Mouse (Mus musculus): ENCODE data around the gene Kank4. TPM values are rescaled to one million over a fixed set of nuclear protein-coding genes. Genes with fewer than 3 reads are reported as not detected.

Kank4 gene
- polyA plus RNA-seq, 1 experiment from 2014 or later = 0.26 TPM

- Histone ChIP-seq H3K9ac (ENCODE audit: low read depth, low read length) (no peak overlapping the region), H3K4me1 (ENCODE audit: control insufficient read depth, insufficient read depth, low read length) (no peaks in the 10 kb centered on the region), H3K4me3 (ENCODE audit: low read depth, low read length) (no peak overlapping the region), H3K36me3 (ENCODE audit: control insufficient read depth, insufficient read depth, low read length) (no peaks in the 10 kb centered on the region), H3K27me3 (ENCODE audit: control insufficient read depth, insufficient read depth, low read depth, low read length) (no peaks in the 10 kb centered on the region), H3K4me2 (ENCODE audit: low read length) (no peak overlapping the region), H3K27ac (ENCODE audit: low read length) (no peak overlapping the region), H3K9me3 (replicated peaks; ENCODE audit: control insufficient read depth, low read length, poor library complexity, severe bottlenecking) (no peaks in the 10 kb centered on the region)
- ATAC-seq = no peak
- WGBS = 86% methylated on average over 14 of the region's 14 CpGs
Measured at GRCm38 (mm10) chr4:98767134-98768133, 49.9 kb downstream of the Kank4 start.

GRCm38 (mm10) chr4:98758872-98759518 is 58.3 kb downstream of the Kank4 start:
- no peak overlapping the region for H3K4me2 ChIP-seq (ENCODE audit: low read length)
- H3K4me3 ChIP-seq (ENCODE audit: low read depth, low read length) = no peak overlapping the region
- H3K27ac ChIP-seq (ENCODE audit: low read length) = no peak overlapping the region
- no peaks in the 10 kb centered on the region for H3K9me3 ChIP-seq (replicated peaks; ENCODE audit: control insufficient read depth, low read length, poor library complexity, severe bottlenecking)
- WGBS = 83% methylated on average over 3 of the region's 3 CpGs
- no peak overlapping the region for H3K9ac ChIP-seq (ENCODE audit: low read depth, low read length)
- H3K36me3 ChIP-seq (ENCODE audit: control insufficient read depth, insufficient read depth, low read length) = no peaks in the 10 kb centered on the region
- no peaks in the 10 kb centered on the region for H3K27me3 ChIP-seq (ENCODE audit: control insufficient read depth, insufficient read depth, low read depth, low read length)
- H3K4me1 ChIP-seq (ENCODE audit: control insufficient read depth, insufficient read depth, low read length) = peaks cover 6% of the 10 kb centered on the region; the same call in 1 of the 2 replicates
- ATAC-seq = no peak

GRCm38 (mm10) chr4:98758012-98758821 is 59.1 kb downstream of the Kank4 start:
- no peak overlapping the region for H3K4me3 ChIP-seq (ENCODE audit: low read depth, low read length)
- 53% methylated on average over 4 of the region's 4 CpGs for WGBS
- no peaks in the 10 kb centered on the region for H3K27me3 ChIP-seq (ENCODE audit: control insufficient read depth, insufficient read depth, low read depth, low read length)
- H3K36me3 ChIP-seq (ENCODE audit: control insufficient read depth, insufficient read depth, low read length) = no peaks in the 10 kb centered on the region
- H3K27ac ChIP-seq (ENCODE audit: low read length) = no peak overlapping the region
- no peaks in the 10 kb centered on the region for H3K9me3 ChIP-seq (replicated peaks; ENCODE audit: control insufficient read depth, low read length, poor library complexity, severe bottlenecking)
- H3K9ac ChIP-seq (ENCODE audit: low read depth, low read length) = no peak overlapping the region
- peak; percentile 49 for ATAC-seq
- H3K4me2 ChIP-seq (ENCODE audit: low read length) = no peak overlapping the region
- H3K4me1 ChIP-seq (ENCODE audit: control insufficient read depth, insufficient read depth, low read length) = peaks cover 6% of the 10 kb centered on the region; the same call in 1 of the 2 replicates

- Histone ChIP-seq H3K36me3 (ENCODE audit: control insufficient read depth, insufficient read depth, low read length) (no peaks in the 10 kb centered on the region), H3K9ac (ENCODE audit: low read depth, low read length) (no peak overlapping the region; the same call in 1 of the 2 replicates), H3K4me1 (ENCODE audit: control insufficient read depth, insufficient read depth, low read length) (peaks cover 6% of the 10 kb centered on the region; the same call in 1 of the 2 replicates), H3K4me3 (ENCODE audit: low read depth, low read length) (no peak overlapping the region), H3K9me3 (replicated peaks; ENCODE audit: control insufficient read depth, low read length, poor library complexity, severe bottlenecking) (no peaks in the 10 kb centered on the region), H3K27ac (ENCODE audit: low read length) (no peak overlapping the region), H3K27me3 (ENCODE audit: control insufficient read depth, insufficient read depth, low read depth, low read length) (no peaks in the 10 kb centered on the region), H3K4me2 (ENCODE audit: low read length) (no peak overlapping the region)
- 24% methylated on average over 11 of the region's 11 CpGs for WGBS
- ATAC-seq = peak; percentile 50; the same call in 1 of the 2 replicates
Measured at GRCm38 (mm10) chr4:98756141-98756540, 61.2 kb downstream of the Kank4 start.

- no peaks in the 10 kb centered on the region for H3K27me3 ChIP-seq (ENCODE audit: control insufficient read depth, insufficient read depth, low read depth, low read length)
- WGBS = 50% methylated on average over 4 of the region's 4 CpGs
- ATAC-seq = no peak
Measured at GRCm38 (mm10) chr4:98754456-98754855, 62.9 kb downstream of the Kank4 start.

GRCm38 (mm10) chr4:98743906-98744210 is 73.5 kb downstream of the Kank4 start:
- Histone ChIP-seq H3K9me3 (replicated peaks; ENCODE audit: control insufficient read depth, low read length, poor library complexity, severe bottlenecking) (no peaks in the 10 kb centered on the region), H3K4me2 (ENCODE audit: low read length) (no peak overlapping the region), H3K36me3 (ENCODE audit: control insufficient read depth, insufficient read depth, low read length) (no peaks in the 10 kb centered on the region), H3K27ac (ENCODE audit: low read length) (no peak overlapping the region), H3K27me3 (ENCODE audit: control insufficient read depth, insufficient read depth, low read depth, low read length) (no peaks in the 10 kb centered on the region), H3K9ac (ENCODE audit: low read depth, low read length) (no peak overlapping the region), H3K4me3 (ENCODE audit: low read depth, low read length) (no peak overlapping the region), H3K4me1 (ENCODE audit: control insufficient read depth, insufficient read depth, low read length) (no peaks in the 10 kb centered on the region)
- ATAC-seq = no peak
- WGBS = 29% methylated on average over 7 of the region's 7 CpGs

More at GRCm38 (mm10) chr4:98754456-98754855, 62.9 kb downstream of the Kank4 start:
- Histone ChIP-seq H3K4me2 (ENCODE audit: low read length) (no peak overlapping the region), H3K27ac (ENCODE audit: low read length) (no peak overlapping the region), H3K4me3 (ENCODE audit: low read depth, low read length) (no peak overlapping the region), H3K4me1 (ENCODE audit: control insufficient read depth, insufficient read depth, low read length) (peaks cover 6% of the 10 kb centered on the region; the same call in 1 of the 2 replicates), H3K9me3 (replicated peaks; ENCODE audit: control insufficient read depth, low read length, poor library complexity, severe bottlenecking) (no peaks in the 10 kb centered on the region), H3K9ac (ENCODE audit: low read depth, low read length) (no peak overlapping the region), H3K36me3 (ENCODE audit: control insufficient read depth, insufficient read depth, low read length) (no peaks in the 10 kb centered on the region)

GRCm38 (mm10) chr4:98743209-98743905 is 74.0 kb downstream of the Kank4 start:
- no peak for ATAC-seq
- WGBS = 69% methylated on average over 3 of the region's 3 CpGs

GRCm38 (mm10) chr4:98739753-98740152 is 77.6 kb downstream of the Kank4 start:
- H3K9me3 ChIP-seq (replicated peaks; ENCODE audit: control insufficient read depth, low read length, poor library complexity, severe bottlenecking) = no peaks in the 10 kb centered on the region
- no peak overlapping the region for H3K4me2 ChIP-seq (ENCODE audit: low read length)
- H3K27ac ChIP-seq (ENCODE audit: low read length) = no peak overlapping the region
- no peaks in the 10 kb centered on the region for H3K36me3 ChIP-seq (ENCODE audit: control insufficient read depth, insufficient read depth, low read length)
- H3K9ac ChIP-seq (ENCODE audit: low read depth, low read length) = no peak overlapping the region
- 0 out of 2 replicates have a peak, but pooled peaks have one; percentile 58 for ATAC-seq
- no peaks in the 10 kb centered on the region for H3K27me3 ChIP-seq (ENCODE audit: control insufficient read depth, insufficient read depth, low read depth, low read length)
- WGBS = 35% methylated on average over 2 of the region's 2 CpGs
- H3K4me3 ChIP-seq (ENCODE audit: low read depth, low read length) = no peak overlapping the region
- no peaks in the 10 kb centered on the region for H3K4me1 ChIP-seq (ENCODE audit: control insufficient read depth, insufficient read depth, low read length)

More at GRCm38 (mm10) chr4:98743209-98743905, 74.0 kb downstream of the Kank4 start:
- Histone ChIP-seq H3K4me3 (ENCODE audit: low read depth, low read length) (no peak overlapping the region), H3K27ac (ENCODE audit: low read length) (no peak overlapping the region), H3K4me2 (ENCODE audit: low read length) (no peak overlapping the region), H3K36me3 (ENCODE audit: control insufficient read depth, insufficient read depth, low read length) (no peaks in the 10 kb centered on the region), H3K9ac (ENCODE audit: low read depth, low read length) (no peak overlapping the region), H3K4me1 (ENCODE audit: control insufficient read depth, insufficient read depth, low read length) (no peaks in the 10 kb centered on the region), H3K9me3 (replicated peaks; ENCODE audit: control insufficient read depth, low read length, poor library complexity, severe bottlenecking) (no peaks in the 10 kb centered on the region), H3K27me3 (ENCODE audit: control insufficient read depth, insufficient read depth, low read depth, low read length) (no peaks in the 10 kb centered on the region)

Data from midbrain, embryonic 16.5 days (tissue).